Mouse (Mus musculus): ENCODE data around the gene Hdac9.

GRCm38 (mm10) chr12:34075805-34076509, 840.9 kb downstream of the Hdac9 start:
- TF ChIP-seq CTCF (IDR thresholded peaks at IDR 0.05; ENCODE audit: borderline replicate concordance, extremely low read depth, insufficient read depth, insufficient read length) (no peak), POLR2A (IDR thresholded peaks at IDR 0.05; ENCODE audit: borderline replicate concordance, extremely low read depth, insufficient read depth, insufficient read length, poor library complexity, severe bottlenecking) (no peak)

Data from brain, embryonic 14.5 days (tissue).